ENCODE assay signal across 23 mouse cellular contexts in genomic region chr1:136226626-136227025, GRCm38 (mm10). TPM values are rescaled to one million over a fixed set of nuclear protein-coding genes. Genes with fewer than 3 reads are reported as not detected.
A peak's percentile ranks its signal among the peaks of the same experiment; 100 is the strongest.
DNase-seq lines count a peak whose midpoint lies in the region; ATAC-seq and TF ChIP-seq lines count a peak whose summit lies in the region.
"Had no signal": no experiment of that assay in that cellular context is flagged by ENCODE, and none has a peak within 500 bp of the region (broad histone marks: within the 10 kb centered on the region; RNA-seq: fewer than 3 reads in every experiment).

No protein-coding gene starts in this region.

- WGBS in hindbrain, embryonic 10.5 days, result 95% methylated on average over 8 of the region's 8 CpGs
- 90% methylated on average over 8 of the region's 8 CpGs for WGBS in hindbrain, embryonic 13.5 days
- WGBS in midbrain, embryonic 11.5 days, result 91% methylated on average over 8 of the region's 8 CpGs
- WGBS in midbrain, embryonic 15.5 days, result 98% methylated on average over 8 of the region's 8 CpGs
- 68% methylated on average over 8 of the region's 8 CpGs for WGBS in intestine, postnatal 0 days

- peaks cover 5% of the 10 kb centered on the region; the same call in 1 of the 2 replicates for H3K27me3 ChIP-seq in hindbrain, embryonic 10.5 days (ENCODE audit: insufficient read depth, poor library complexity, severe bottlenecking)
- 0 out of 2 replicates have a peak, but pooled peaks cover 9% of the 10 kb centered on the region for H3K27me3 ChIP-seq in hindbrain, embryonic 13.5 days
- H3K27me3 ChIP-seq in midbrain, embryonic 11.5 days (ENCODE audit: control insufficient read depth, insufficient read depth, low read length), result no peaks in the 10 kb centered on the region; the same call in 1 of the 2 replicates
- no peaks in the 10 kb centered on the region for H3K27me3 ChIP-seq in midbrain, embryonic 15.5 days (replicated peaks)
- H3K27me3 ChIP-seq in intestine, postnatal 0 days (replicated peaks; ENCODE audit: control insufficient read depth, insufficient read depth, low read length), result no peaks in the 10 kb centered on the region
- H3K27me3 ChIP-seq: embryonic facial prominence, embryonic 12.5 days; forebrain, embryonic 13.5 days; forebrain, embryonic 15.5 days; Patski had no signal

- H3K4me2 ChIP-seq in hindbrain, embryonic 13.5 days, result no peak overlapping the region
- H3K4me2 ChIP-seq in midbrain, embryonic 11.5 days, result no peak overlapping the region
- H3K4me2 ChIP-seq in midbrain, embryonic 15.5 days, result no peak overlapping the region
- H3K4me2 ChIP-seq in intestine, postnatal 0 days (replicated peaks; ENCODE audit: low read depth), result peak overlapping the region; percentile 92; the same call in 1 of the 2 replicates
- H3K4me2 ChIP-seq: embryonic facial prominence, embryonic 12.5 days; forebrain, embryonic 13.5 days; forebrain, embryonic 15.5 days had no signal

- ATAC-seq in hindbrain, embryonic 13.5 days (ENCODE audit: low FRiP score), result no peak
- no peak for ATAC-seq in midbrain, embryonic 11.5 days (ENCODE audit: low FRiP score)
- no peak for ATAC-seq in midbrain, embryonic 15.5 days (replicated peaks)
- ATAC-seq in intestine, postnatal 0 days, result no peak
- ATAC-seq: activated CD4-positive, CD25-positive, alpha-beta regulatory T cell, adult 4 months; forebrain, embryonic 13.5 days; forebrain, embryonic 15.5 days; Patski had no signal

- H3K9me3 ChIP-seq in hindbrain, embryonic 10.5 days, result no peaks in the 10 kb centered on the region
- H3K9me3 ChIP-seq in hindbrain, embryonic 13.5 days, result no peaks in the 10 kb centered on the region
- no peaks in the 10 kb centered on the region for H3K9me3 ChIP-seq in midbrain, embryonic 11.5 days (ENCODE audit: control insufficient read depth, low read length)
- no peaks in the 10 kb centered on the region for H3K9me3 ChIP-seq in midbrain, embryonic 15.5 days
- H3K9me3 ChIP-seq in intestine, postnatal 0 days (ENCODE audit: control insufficient read depth), result no peaks in the 10 kb centered on the region
- H3K9me3 ChIP-seq: embryonic facial prominence, embryonic 10.5 days; embryonic facial prominence, embryonic 12.5 days; forebrain, embryonic 13.5 days; forebrain, embryonic 15.5 days; G1E had no signal

- no peak overlapping the region for H3K9ac ChIP-seq in hindbrain, embryonic 13.5 days
- H3K9ac ChIP-seq in midbrain, embryonic 11.5 days (ENCODE audit: low read length), result no peak overlapping the region
- no peak overlapping the region for H3K9ac ChIP-seq in midbrain, embryonic 15.5 days
- H3K9ac ChIP-seq in intestine, postnatal 0 days (ENCODE audit: low read depth, low read length), result no peak overlapping the region
- H3K9ac ChIP-seq: embryonic facial prominence, embryonic 12.5 days; forebrain, embryonic 13.5 days; forebrain, embryonic 15.5 days had no signal

- H3K4me3 ChIP-seq in hindbrain, embryonic 10.5 days, result no peak overlapping the region
- no peak overlapping the region for H3K4me3 ChIP-seq in hindbrain, embryonic 13.5 days
- H3K4me3 ChIP-seq in midbrain, embryonic 11.5 days (ENCODE audit: low read depth, low read length), result no peak overlapping the region
- H3K4me3 ChIP-seq in midbrain, embryonic 15.5 days, result no peak overlapping the region
- H3K4me3 ChIP-seq in intestine, postnatal 0 days (ENCODE audit: low read depth, low read length), result no peak overlapping the region
- H3K4me3 ChIP-seq: embryonic facial prominence, embryonic 10.5 days; embryonic facial prominence, embryonic 12.5 days; forebrain, embryonic 13.5 days; forebrain, embryonic 15.5 days had no signal

- no peak for DNase-seq in hindbrain, embryonic 10.5 days (ENCODE audit: low spot score)
- peak; percentile 73 for DNase-seq in midbrain, embryonic 11.5 days (ENCODE audit: low spot score, missing footprints)
- no peak for DNase-seq in frontal cortex, postnatal 14 days (ENCODE audit: low spot score in 2 of 2)
- DNase-seq: adrenal gland, adult 8-10 months; adrenal gland, postnatal 14 days; adrenal gland, postnatal 36 days; cerebellum, adult 11-12 months; cerebellum, adult 2 months; cerebellum, adult 9-10 months; cerebellum, postnatal 25 days had no signal

- peak overlapping the region; percentile 29; the same call in 1 of the 2 replicates for H3K27ac ChIP-seq in hindbrain, embryonic 10.5 days
- no peak overlapping the region for H3K27ac ChIP-seq in hindbrain, embryonic 13.5 days
- H3K27ac ChIP-seq in midbrain, embryonic 11.5 days (ENCODE audit: low read depth, low read length), result no peak overlapping the region
- no peak overlapping the region for H3K27ac ChIP-seq in midbrain, embryonic 15.5 days
- 0 out of 2 replicates have a peak overlapping the region, but pooled peaks have one; percentile 42 for H3K27ac ChIP-seq in intestine, postnatal 0 days (ENCODE audit: low read depth, low read length)
- H3K27ac ChIP-seq: embryonic facial prominence, embryonic 10.5 days; embryonic facial prominence, embryonic 12.5 days; forebrain, embryonic 13.5 days; forebrain, embryonic 15.5 days had no signal

- TF ChIP-seq CTCF in intestine, postnatal 0 days (IDR thresholded peaks at IDR 0.05; ENCODE audit: low read depth), result 0 out of 2 replicates have a peak, but pooled peaks have one; percentile 17

- H3K4me1 ChIP-seq in hindbrain, embryonic 10.5 days (replicated peaks), result peaks cover 65% of the 10 kb centered on the region
- H3K4me1 ChIP-seq in hindbrain, embryonic 13.5 days (replicated peaks), result peaks cover 63% of the 10 kb centered on the region
- peaks cover 37% of the 10 kb centered on the region for H3K4me1 ChIP-seq in midbrain, embryonic 11.5 days (ENCODE audit: control insufficient read depth, insufficient read depth, low read length)
- peaks cover 37% of the 10 kb centered on the region for H3K4me1 ChIP-seq in midbrain, embryonic 15.5 days
- peaks cover 12% of the 10 kb centered on the region for H3K4me1 ChIP-seq in intestine, postnatal 0 days (replicated peaks; ENCODE audit: control insufficient read depth, insufficient read depth, low read length)

- H3K36me3 ChIP-seq in hindbrain, embryonic 10.5 days, result peaks cover 69% of the 10 kb centered on the region
- H3K36me3 ChIP-seq in hindbrain, embryonic 13.5 days, result 0 out of 2 replicates have a peak, but pooled peaks cover 3% of the 10 kb centered on the region
- peaks cover 9% of the 10 kb centered on the region; the same call in 1 of the 2 replicates for H3K36me3 ChIP-seq in midbrain, embryonic 11.5 days (ENCODE audit: control insufficient read depth, insufficient read depth, low read length)
- H3K36me3 ChIP-seq in midbrain, embryonic 15.5 days (replicated peaks), result no peaks in the 10 kb centered on the region
- peaks cover 17% of the 10 kb centered on the region; the same call in 1 of the 2 replicates for H3K36me3 ChIP-seq in intestine, postnatal 0 days (ENCODE audit: control insufficient read depth, insufficient read depth)
- H3K36me3 ChIP-seq: forebrain, embryonic 15.5 days; G1E had no signal

RNA-seq across cellular contexts. Expression of gene Inava, which starts 7.4 kb away (rescaled TPM):
- polyA plus RNA-seq in hindbrain, embryonic 10.5 days (2016; fragmentation: Nextera tagmentation; extraction: Ambion mirVana), result 19.8 and 25.6 TPM in 2 replicates
- polyA plus RNA-seq in hindbrain, embryonic 13.5 days (2015; fragmentation: Nextera tagmentation; extraction: Ambion mirVana), result 3.4 and 3.5 TPM in 2 replicates
- polyA plus RNA-seq in midbrain, embryonic 11.5 days (2014; fragmentation: Nextera tagmentation; extraction: Ambion mirVana), result 10.8 and 12.7 TPM in 2 replicates
- 2.2 and 2.3 TPM in 2 replicates for polyA plus RNA-seq in midbrain, embryonic 15.5 days (2015; fragmentation: Nextera tagmentation; extraction: Ambion mirVana)
- polyA plus RNA-seq in intestine, postnatal 0 days (2015; fragmentation: Nextera tagmentation; extraction: Ambion mirVana), result 15.8 and 18.3 TPM in 2 replicates
- polyA plus RNA-seq: activated CD4-positive, CD25-positive, alpha-beta regulatory T cell, adult 4 months had no signal

RNA-seq across cellular contexts. Expression of gene Mroh3, which starts 14.0 kb away (rescaled TPM):
- polyA plus RNA-seq in hindbrain, embryonic 10.5 days (2016; fragmentation: Nextera tagmentation; extraction: Ambion mirVana), result 0.40 and 0.47 TPM in 2 replicates
- polyA plus RNA-seq in hindbrain, embryonic 13.5 days (2015; fragmentation: Nextera tagmentation; extraction: Ambion mirVana), result not detected in 2 replicates
- polyA plus RNA-seq in midbrain, embryonic 11.5 days (2014; fragmentation: Nextera tagmentation; extraction: Ambion mirVana), result 0.73 and 0.75 TPM in 2 replicates
- polyA plus RNA-seq in midbrain, embryonic 15.5 days (2015; fragmentation: Nextera tagmentation; extraction: Ambion mirVana), result not detected in 2 replicates
- polyA plus RNA-seq in intestine, postnatal 0 days (2015; fragmentation: Nextera tagmentation; extraction: Ambion mirVana), result 0.04 and 0.25 TPM in 2 replicates
- polyA plus RNA-seq: activated CD4-positive, CD25-positive, alpha-beta regulatory T cell, adult 4 months; C2C12; embryonic facial prominence, embryonic 14.5 days; forebrain, embryonic 13.5 days; forebrain, embryonic 15.5 days; G1E had no signal

RNA-seq across cellular contexts. Expression of gene Gpr25, which starts 34.0 kb away (rescaled TPM):
- not detected in 2 replicates for polyA plus RNA-seq in hindbrain, embryonic 10.5 days (2016; fragmentation: Nextera tagmentation; extraction: Ambion mirVana)
- polyA plus RNA-seq in hindbrain, embryonic 13.5 days (2015; fragmentation: Nextera tagmentation; extraction: Ambion mirVana), result 0.16 and 0.26 TPM in 2 replicates
- not detected in 2 replicates for polyA plus RNA-seq in midbrain, embryonic 11.5 days (2014; fragmentation: Nextera tagmentation; extraction: Ambion mirVana)
- polyA plus RNA-seq in midbrain, embryonic 15.5 days (2015; fragmentation: Nextera tagmentation; extraction: Ambion mirVana), result 0.49 and 0.62 TPM in 2 replicates
- polyA plus RNA-seq in intestine, postnatal 0 days (2015; fragmentation: Nextera tagmentation; extraction: Ambion mirVana), result not detected in 2 replicates
- polyA plus RNA-seq: activated CD4-positive, CD25-positive, alpha-beta regulatory T cell, adult 4 months; C2C12; embryonic facial prominence, embryonic 10.5 days; embryonic facial prominence, embryonic 12.5 days; embryonic facial prominence, embryonic 14.5 days; forebrain, embryonic 11.5 days; forebrain, embryonic 13.5 days; G1E; Patski had no signal

Comparison
In these comparisons a context has a peak if more than half of its experiments do, and no peak if none do; other contexts are left out.
1. H3K27ac ChIP-seq: peak in hindbrain, embryonic 10.5 days (single experiment) and intestine, postnatal 0 days (single experiment); none in hindbrain, embryonic 13.5 days (single experiment), midbrain, embryonic 11.5 days (single experiment) and midbrain, embryonic 15.5 days (single experiment).